Mouse (Mus musculus) liver, embryonic 12.5 days (tissue): ENCODE results near the gene Aif1. TPM values are rescaled to one million over a fixed set of nuclear protein-coding genes. Genes with fewer than 3 reads are reported as not detected.

Experiments
- ATAC-seq: fragments of 200-750 bp; cut with Nextera tagmentation; 2 replicates; pipeline ENCODE4 v1.8.0; 2017; ENCODE audit warnings: moderate number of reproducible peaks, mild to moderate bottlenecking, moderate library complexity
- H3K27ac ChIP-seq: fragments of 300-500 bp; sonication (generic); 2 replicates; pipeline ENCODE4 v1.5.1; 2016; ENCODE audit warnings: mild to moderate bottlenecking
- H3K27me3 ChIP-seq: fragments of 300-500 bp; sonication (generic); replicated peaks from 2 replicates; pipeline ENCODE4 v1.6.1; 2016; ENCODE audit warnings: mild to moderate bottlenecking, moderate library complexity
- H3K36me3 ChIP-seq: fragments of 300-500 bp; sonication (generic); 2 replicates; pipeline ENCODE4 v1.6.1; 2016; ENCODE audit warnings: mild to moderate bottlenecking, moderate library complexity
- H3K4me1 ChIP-seq: fragments of 300-500 bp; sonication (generic); 2 replicates; pipeline ENCODE4 v1.6.1; 2016
- H3K4me2 ChIP-seq: fragments of 300-500 bp; sonication (generic); 2 replicates; pipeline ENCODE4 v1.6.1; 2016; ENCODE audit warnings: mild to moderate bottlenecking, moderate library complexity
- H3K4me3 ChIP-seq: fragments of 300-500 bp; sonication (generic); 2 replicates; pipeline ENCODE4 v1.5.1; 2016; ENCODE audit warnings: mild to moderate bottlenecking, moderate library complexity
- H3K9ac ChIP-seq: fragments of 300-500 bp; sonication (generic); 2 replicates; pipeline ENCODE4 v1.6.1; 2016; ENCODE audit warnings: mild to moderate bottlenecking, moderate library complexity
- H3K9me3 ChIP-seq: fragments of 300-500 bp; sonication (generic); replicated peaks from 2 replicates; pipeline ENCODE4 v1.6.1; 2016; ENCODE audit warnings: mild to moderate bottlenecking, moderate library complexity
- WGBS: fragments of 180-500 bp; shearing (Covaris S2); methylation state at CpG from one replicate; pipeline ENCODE4 v1.1.7; 2016; ENCODE audit not compliant: insufficient replicate concordance; 5-methylcytosine and 5-hydroxymethylcytosine counted together
- microRNA-seq: library from miRNA; unstranded; fragments of <30 nt; microRNA quantifications from one replicate; pipeline ENCODE4, GENCODE M21; 2017
- polyA plus RNA-seq: library from polyadenylated mRNA; unstranded; fragments of >200 nt; fragmentation: Nextera tagmentation; extraction: Ambion mirVana; gene quantifications from 2 replicates; pipeline ENCODE4 v1.2.1, GENCODE M21; 2016

Aif1 gene
- polyA plus RNA-seq, 1 experiment from 2014 or later: 11.6 TPM

DNA sequence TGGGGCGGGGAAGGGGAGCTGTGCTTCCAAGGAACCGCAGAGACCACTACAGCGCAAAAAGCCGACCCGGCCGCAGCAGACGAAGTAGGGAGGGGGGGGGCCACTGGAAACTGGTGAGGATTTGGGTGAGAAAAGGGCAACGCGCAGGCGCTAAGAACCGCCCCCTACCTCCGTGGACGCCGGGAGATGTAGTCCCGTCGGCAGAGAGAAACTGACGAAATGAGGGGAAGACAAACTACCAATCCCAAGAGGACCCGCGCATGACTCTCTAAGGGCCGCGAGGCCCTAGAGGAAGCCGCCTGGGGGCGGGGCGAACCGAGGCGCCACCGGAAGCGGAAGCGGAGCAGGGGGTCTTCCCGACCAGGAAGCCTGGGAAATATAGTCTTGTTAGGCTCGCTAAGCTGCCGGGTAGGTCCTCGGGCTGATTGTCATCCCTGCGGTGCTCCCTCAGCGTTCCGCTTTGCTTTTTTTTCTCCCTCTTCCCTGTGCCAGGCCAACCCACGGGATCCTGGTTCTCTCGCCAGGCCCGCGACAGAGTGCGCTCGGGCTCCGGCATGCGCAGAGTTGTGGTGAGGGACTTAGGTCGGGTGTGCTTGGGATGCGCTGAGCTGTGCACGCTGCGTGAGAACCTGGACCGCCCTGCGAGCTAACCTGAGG lies 54.6 kb downstream of the Aif1 start, which contains the start of gene Gpank1:
Gpank1 (plus strand) TSS at position 313 of the 657 bp plus-strand sequence.
- H3K4me2 ChIP-seq: peak within 1 kb of the TSS; percentile 89
- WGBS: 2% methylated on average over 50 of the region's 50 CpGs
- peaks cover 57% of the 10 kb centered on the region for H3K36me3 ChIP-seq
- H3K4me3 ChIP-seq: peak within 1 kb of the TSS; percentile 82
- peaks cover 42% of the 10 kb centered on the region for H3K4me1 ChIP-seq
- peak; percentile 94 for ATAC-seq
- H3K27ac ChIP-seq: peak within 1 kb of the TSS; percentile 96
- H3K27me3 ChIP-seq: no peaks in the 10 kb centered on the region
- H3K9me3 ChIP-seq: no peaks in the 10 kb centered on the region
- H3K9ac ChIP-seq: peak within 1 kb of the TSS; percentile 92

Small RNAs within 50 kb of the gene (microRNA-seq; reads per million reads assigned to microRNA genes)
- not detected for gene Mir6973a
- not detected for gene Mir6974

Other genes starting within 250 kb of the Aif1 start
- 16.9 and 17.3 TPM in 2 replicates for gene Neu1, start 244.8 kb downstream of the Aif1 start, polyA plus RNA-seq
- 0.11 and 0.21 TPM in 2 replicates for gene Hspa1b, start 216.8 kb downstream of the Aif1 start, polyA plus RNA-seq
- gene Gm20481, start 206.2 kb downstream of the Aif1 start, polyA plus RNA-seq: 0.73 TPM in 1 of 2 replicates, not detected in the other
- 2.8 and 5.0 TPM in 2 replicates for gene Hspa1a, start 203.9 kb downstream of the Aif1 start, polyA plus RNA-seq
- gene Hspa1l, start 203.4 kb downstream of the Aif1 start, polyA plus RNA-seq: 0.38 and 0.49 TPM in 2 replicates
- gene Lsm2, start 194.2 kb downstream of the Aif1 start, polyA plus RNA-seq: 202 and 215 TPM in 2 replicates
- 208 and 211 TPM in 2 replicates for gene Vars, start 175.1 kb downstream of the Aif1 start, polyA plus RNA-seq
- gene Vwa7, start 159.5 kb downstream of the Aif1 start, polyA plus RNA-seq: 0.10 and 0.15 TPM in 2 replicates
- 2.8 and 3.4 TPM in 2 replicates for gene Sapcd1, start 148.1 kb downstream of the Aif1 start, polyA plus RNA-seq
- gene Msh5, start 129.3 kb downstream of the Aif1 start, polyA plus RNA-seq: 4.0 and 4.8 TPM in 2 replicates
- gene Clic1, start 126.1 kb downstream of the Aif1 start, polyA plus RNA-seq: 160 and 162 TPM in 2 replicates
- gene Ddah2, start 117.0 kb downstream of the Aif1 start, polyA plus RNA-seq: 49.0 and 49.1 TPM in 2 replicates
- gene Ly6g6c, start 110.7 kb downstream of the Aif1 start, polyA plus RNA-seq: 0.41 and 0.44 TPM in 2 replicates
- gene Mpig6b, start 109.9 kb downstream of the Aif1 start, polyA plus RNA-seq: 7.3 and 8.7 TPM in 2 replicates
- 0.23 TPM in 1 of 2 replicates, not detected in the other for gene Ly6g6e, start 99.2 kb downstream of the Aif1 start, polyA plus RNA-seq
- gene Ly6g6d, start 98.0 kb downstream of the Aif1 start, polyA plus RNA-seq: 0.36 and 0.53 TPM in 2 replicates
- gene Ly6g6f, start 90.5 kb downstream of the Aif1 start, polyA plus RNA-seq: 10.2 and 10.5 TPM in 2 replicates
- 60.2 and 61.1 TPM in 2 replicates for gene Abhd16a, start 86.8 kb downstream of the Aif1 start, polyA plus RNA-seq
- gene Ly6g5c, start 67.8 kb downstream of the Aif1 start, polyA plus RNA-seq: not detected in 2 replicates
- 0.55 and 0.81 TPM in 2 replicates for gene Ly6g5b, start 60.6 kb downstream of the Aif1 start, polyA plus RNA-seq
- 16.5 and 19.6 TPM in 2 replicates for gene Gpank1, start 54.6 kb downstream of the Aif1 start, polyA plus RNA-seq
- gene Csnk2b, start 54.0 kb downstream of the Aif1 start, polyA plus RNA-seq: 187 and 192 TPM in 2 replicates
- gene D17H6S53E, start 49.7 kb downstream of the Aif1 start, polyA plus RNA-seq: 3.7 and 4.3 TPM in 2 replicates
- 482 and 508 TPM in 2 replicates for gene Apom, start 44.0 kb downstream of the Aif1 start, polyA plus RNA-seq
- gene Bag6, start 40.9 kb downstream of the Aif1 start, polyA plus RNA-seq: 29.1 and 35.5 TPM in 2 replicates
- gene Prrc2a, start 11.2 kb downstream of the Aif1 start, polyA plus RNA-seq: 83.0 and 86.8 TPM in 2 replicates
- gene Lst1, start 12.4 kb upstream of the Aif1 start, polyA plus RNA-seq: 20.8 and 23.7 TPM in 2 replicates
- 1.2 and 1.3 TPM in 2 replicates for gene Ltb, start 18.4 kb upstream of the Aif1 start, polyA plus RNA-seq
- 0.33 and 0.36 TPM in 2 replicates for gene Tnf, start 25.9 kb upstream of the Aif1 start, polyA plus RNA-seq
- 0.12 TPM in 1 of 2 replicates, not detected in the other for gene Lta, start 29.3 kb upstream of the Aif1 start, polyA plus RNA-seq
- 0.42 TPM in 1 of 2 replicates, not detected in the other for gene Gm16181, start 44.8 kb upstream of the Aif1 start, polyA plus RNA-seq
- gene Atp6v1g2, start 57.6 kb upstream of the Aif1 start, polyA plus RNA-seq: 1.3 and 1.8 TPM in 2 replicates
- 5.7 and 6.4 TPM in 2 replicates for gene Nfkbil1, start 59.7 kb upstream of the Aif1 start, polyA plus RNA-seq
- gene Ddx39b, start 65.7 kb upstream of the Aif1 start, polyA plus RNA-seq: 258 and 267 TPM in 2 replicates
- 66.8 and 72.5 TPM in 2 replicates for gene H2-D1, start 86.7 kb upstream of the Aif1 start, polyA plus RNA-seq
- 0.93 and 1.0 TPM in 2 replicates for gene H2-Q1, start 144.3 kb upstream of the Aif1 start, polyA plus RNA-seq
- 0.72 and 0.85 TPM in 2 replicates for gene H2-Q2, start 166.2 kb upstream of the Aif1 start, polyA plus RNA-seq
- gene H2-Q4, start 203.5 kb upstream of the Aif1 start, polyA plus RNA-seq: 1.9 and 2.3 TPM in 2 replicates
- 10.1 and 10.9 TPM in 2 replicates for gene H2-Q6, start 248.8 kb upstream of the Aif1 start, polyA plus RNA-seq